Mouse (Mus musculus) erythroblast, embryonic 14.5 days (primary cell): Measurements from ENCODE around the gene Gm38100. TPM values are rescaled to one million over a fixed set of nuclear protein-coding genes. Genes with fewer than 3 reads are reported as not detected.

Experiments
- H3K27me3 ChIP-seq: 2 replicates; pipeline ENCODE4 v1.6.1; 2012; ENCODE audit warnings: inconsistent platforms; ENCODE audit not compliant: control insufficient read depth
- H3K36me3 ChIP-seq: 2 replicates; pipeline ENCODE4 v1.6.1; 2012; ENCODE audit warnings: mild to moderate bottlenecking, inconsistent platforms; ENCODE audit not compliant: control insufficient read depth
- H3K4me1 ChIP-seq: 2 replicates; pipeline ENCODE4 v1.6.1; 2012; ENCODE audit warnings: inconsistent platforms; ENCODE audit not compliant: control insufficient read depth
- H3K4me3 ChIP-seq: replicated peaks from 2 replicates; pipeline ENCODE3; 2012; ENCODE audit warnings: moderate library complexity, mild to moderate bottlenecking, inconsistent platforms
- H3K9me3 ChIP-seq: 2 replicates; pipeline ENCODE4 v1.6.1; 2012; ENCODE audit warnings: low read length, inconsistent platforms, mixed read lengths; ENCODE audit not compliant: control insufficient read depth
- GATA1 ChIP-seq: IDR thresholded peaks from 2 replicates; pipeline ENCODE4 v1.6.1; 2012; ENCODE audit warnings: low read length, inconsistent platforms, mixed read lengths
- TAL1 ChIP-seq: IDR thresholded peaks from 3 replicates; pipeline ENCODE4 v1.6.1; 2012; ENCODE audit warnings: low read length, inconsistent platforms, mixed read lengths
- polyA plus RNA-seq: library from polyadenylated mRNA; stranded (reverse); fragments of >175 nt; gene quantifications from 2 replicates; pipeline ENCODE4 v1.2.3, GENCODE M21; 2012

Gene Gm38100
- polyA plus RNA-seq, 1 experiment = not detected

DNA sequence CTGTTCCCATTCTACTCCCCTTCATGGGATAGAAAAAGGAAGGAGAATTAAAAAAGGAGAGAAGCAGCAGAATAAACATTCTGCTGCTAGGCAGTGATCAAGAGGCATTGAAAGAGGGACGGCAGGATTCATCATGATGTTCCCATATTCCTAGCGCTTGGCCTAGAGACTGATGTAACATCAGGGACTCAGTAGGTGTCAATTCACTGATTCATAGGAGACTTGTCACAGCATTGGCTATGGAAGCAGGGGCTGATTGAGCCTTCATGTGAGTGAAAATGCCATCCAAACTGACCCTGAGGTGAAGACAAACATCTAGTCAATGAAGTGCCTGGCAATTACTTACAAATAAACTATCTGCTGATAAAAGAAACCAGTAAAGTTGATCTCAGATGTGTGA, 30.7 kb downstream of the Gm38100 start:
- Histone ChIP-seq H3K4me3 (no peak overlapping the region), H3K4me1 (no peaks in the 10 kb centered on the region), H3K9me3 (no peaks in the 10 kb centered on the region), H3K36me3 (no peaks in the 10 kb centered on the region), H3K27me3 (no peaks in the 10 kb centered on the region)
- TF ChIP-seq TAL1 = no peak
- no peak for TF ChIP-seq GATA1

DNA sequence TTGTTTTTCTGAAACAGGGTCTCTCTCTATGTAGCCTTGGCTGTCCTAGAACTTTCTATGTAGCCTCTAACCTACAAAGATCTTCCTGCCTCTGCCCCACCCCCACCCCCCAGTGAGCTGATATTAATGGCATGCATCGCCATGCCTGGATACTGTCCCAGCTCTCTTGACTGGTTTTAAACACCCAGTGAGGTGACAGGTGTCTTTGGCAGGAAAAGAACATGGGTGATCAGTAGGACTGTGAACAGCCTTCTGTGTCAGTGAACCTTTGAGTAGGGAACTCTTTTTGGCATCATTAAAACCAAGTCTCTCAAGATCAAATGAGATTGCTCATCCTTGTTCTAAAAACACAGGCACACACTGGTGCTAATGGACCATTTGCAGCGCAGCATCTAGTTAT, 41.7 kb downstream of the Gm38100 start:
- Histone ChIP-seq H3K4me3 (no peak overlapping the region), H3K4me1 (no peaks in the 10 kb centered on the region), H3K27me3 (no peaks in the 10 kb centered on the region), H3K36me3 (no peaks in the 10 kb centered on the region), H3K9me3 (no peaks in the 10 kb centered on the region)
- TF ChIP-seq GATA1 (no peak), TAL1 (no peak)

- H3K36me3 ChIP-seq = no peaks in the 10 kb centered on the region
- no peaks in the 10 kb centered on the region for H3K9me3 ChIP-seq
- no peak for TF ChIP-seq GATA1
- no peak for TF ChIP-seq TAL1
- no peaks in the 10 kb centered on the region for H3K27me3 ChIP-seq
- H3K4me1 ChIP-seq = no peaks in the 10 kb centered on the region
- no peak overlapping the region for H3K4me3 ChIP-seq
These were observed 47.0 kb downstream of the Gm38100 start for GRCm38 (mm10) chr1:175967004-175967745.

- Histone ChIP-seq H3K4me1 (no peaks in the 10 kb centered on the region), H3K4me3 (no peak overlapping the region), H3K36me3 (no peaks in the 10 kb centered on the region), H3K9me3 (peaks cover 5% of the 10 kb centered on the region; the same call in 1 of the 2 replicates), H3K27me3 (no peaks in the 10 kb centered on the region)
- TF ChIP-seq GATA1 (no peak), TAL1 (no peak)
These were observed 50.6 kb downstream of the Gm38100 start for GRCm38 (mm10) chr1:175970710-175971109.

Other genes with a start within 250 kb of the Gm38100 start
- 0.07 TPM in 1 of 2 replicates, not detected in the other for gene Opn3, start 227.6 kb upstream of the Gm38100 start, polyA plus RNA-seq
- gene Chml, start 227.4 kb upstream of the Gm38100 start, polyA plus RNA-seq = 0.19 and 0.54 TPM in 2 replicates
- gene Wdr64, start 221.7 kb upstream of the Gm38100 start, polyA plus RNA-seq = not detected in 2 replicates
- 0.51 and 0.52 TPM in 2 replicates for gene Exo1, start 39.7 kb upstream of the Gm38100 start, polyA plus RNA-seq
- not detected in 2 replicates for gene Rbm8a2, start 58.8 kb downstream of the Gm38100 start, polyA plus RNA-seq